In the genomic region with DNA sequence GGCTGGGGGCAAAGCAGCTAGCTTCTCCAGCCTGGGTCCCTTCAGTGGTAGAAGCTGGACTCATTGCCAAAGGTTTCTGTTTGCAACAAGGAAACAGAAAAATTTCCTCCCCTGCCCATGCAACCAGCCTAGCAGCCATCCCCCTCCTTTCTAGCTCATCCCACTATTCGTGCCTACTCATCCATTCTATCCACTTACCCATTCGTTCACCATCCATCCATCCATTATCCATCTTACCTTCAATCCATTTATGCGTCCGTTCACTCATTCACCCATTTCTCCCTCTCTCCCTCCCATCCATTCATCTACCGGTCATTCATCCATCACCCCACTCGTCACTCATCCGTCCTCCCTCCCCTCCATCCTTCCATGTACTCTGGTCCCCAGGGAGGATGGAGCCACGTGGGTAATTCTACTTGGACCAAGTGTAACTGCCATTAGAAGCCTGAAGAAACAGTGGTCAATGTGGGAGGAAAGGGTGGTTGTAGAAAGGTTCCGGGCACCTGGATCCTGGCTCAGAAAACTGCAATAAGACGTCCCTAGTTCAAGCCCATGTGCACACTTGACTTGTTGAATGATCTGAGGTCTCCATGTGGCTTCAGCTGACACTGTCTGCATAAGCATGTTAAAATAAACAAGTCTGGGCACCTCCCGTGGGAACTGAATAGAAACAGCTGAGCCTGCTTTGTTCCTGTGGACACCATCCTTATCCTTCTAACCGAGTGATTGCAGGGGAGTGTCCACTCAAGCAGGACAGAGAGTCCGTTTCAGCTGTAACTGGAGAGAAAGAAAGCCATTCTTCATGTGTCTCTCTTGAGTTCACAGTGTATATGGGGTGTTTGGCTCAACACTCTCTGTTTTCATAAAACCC, we compare ENCODE assay signal across 8 mouse cellular contexts. TPM values are rescaled to one million over a fixed set of nuclear protein-coding genes. Genes with fewer than 3 reads are reported as not detected.
A peak's percentile ranks its signal among the peaks of the same experiment; 100 is the strongest.
DNase-seq lines count a peak whose midpoint lies in the region; ATAC-seq and TF ChIP-seq lines count a peak whose summit lies in the region.

No protein-coding gene starts in this region.

- peak overlapping the region; percentile 86 for H3K4me2 ChIP-seq in hindbrain, postnatal 0 days (ENCODE audit: low read depth, low read length)
- H3K4me2 ChIP-seq in neural tube, embryonic 14.5 days (ENCODE audit: low read depth, low read length), result peak overlapping the region; percentile 81

- no peak for TF ChIP-seq CTCF in hindbrain, postnatal 0 days (IDR thresholded peaks at IDR 0.05; ENCODE audit: low read depth)

- H3K4me1 ChIP-seq in embryonic facial prominence, embryonic 10.5 days, result peaks cover 33% of the 10 kb centered on the region
- peaks cover 7% of the 10 kb centered on the region; the same call in 1 of the 2 replicates for H3K4me1 ChIP-seq in hindbrain, postnatal 0 days (ENCODE audit: insufficient read depth, low read length)
- H3K4me1 ChIP-seq in neural tube, embryonic 14.5 days (ENCODE audit: control insufficient read depth, insufficient read depth, low read length), result peaks cover 5% of the 10 kb centered on the region; the same call in 1 of the 2 replicates

- 21% methylated on average over 13 of the region's 13 CpGs for WGBS in embryonic facial prominence, embryonic 10.5 days
- 7% methylated on average over 13 of the region's 13 CpGs for WGBS in hindbrain, postnatal 0 days
- whole genome bisulfite sequencing in neural tube, embryonic 14.5 days, result 10% methylated on average over 13 of the region's 13 CpGs

- H3K4me3 ChIP-seq in embryonic facial prominence, embryonic 10.5 days, result peak overlapping the region; percentile 81
- peak overlapping the region; percentile 78 for H3K4me3 ChIP-seq in hindbrain, postnatal 0 days (ENCODE audit: low read length)
- H3K4me3 ChIP-seq in neural tube, embryonic 14.5 days (ENCODE audit: low read depth, low read length), result peak overlapping the region; percentile 64

- DNase-seq in kidney, postnatal 10 days, result peak; percentile 15
- no peak for DNase-seq in kidney, postnatal 36 days
- no peak for DNase-seq in embryonic facial prominence, embryonic 10.5 days (ENCODE audit: low spot score)
- DNase-seq in hindbrain, postnatal 0 days (ENCODE audit: low spot score), result peak; percentile 76
- DNase-seq in urinary bladder, adult 2 months (ENCODE audit: low spot score), result no peak
- DNase-seq in right cerebral cortex, postnatal 25 days, result no peak

- H3K9me3 ChIP-seq in embryonic facial prominence, embryonic 10.5 days, result no peaks in the 10 kb centered on the region
- H3K9me3 ChIP-seq in hindbrain, postnatal 0 days (ENCODE audit: low read length), result no peaks in the 10 kb centered on the region
- H3K9me3 ChIP-seq in neural tube, embryonic 14.5 days (ENCODE audit: control insufficient read depth, low read length), result no peaks in the 10 kb centered on the region

- peaks cover 86% of the 10 kb centered on the region for H3K27me3 ChIP-seq in embryonic facial prominence, embryonic 10.5 days (replicated peaks; ENCODE audit: low read depth, poor library complexity, severe bottlenecking)
- no peaks in the 10 kb centered on the region for H3K27me3 ChIP-seq in hindbrain, postnatal 0 days (ENCODE audit: insufficient read depth, low read length)
- peaks cover 5% of the 10 kb centered on the region; the same call in 1 of the 2 replicates for H3K27me3 ChIP-seq in neural tube, embryonic 14.5 days (ENCODE audit: control insufficient read depth, insufficient read depth, low read length)

- peak overlapping the region; percentile 81 for H3K27ac ChIP-seq in embryonic facial prominence, embryonic 10.5 days (replicated peaks)
- peak overlapping the region; percentile 83 for H3K27ac ChIP-seq in hindbrain, postnatal 0 days
- H3K27ac ChIP-seq in neural tube, embryonic 14.5 days (ENCODE audit: low read depth, low read length), result peak overlapping the region; percentile 70

- peak; percentile 61 for ATAC-seq in hindbrain, postnatal 0 days
- peak; percentile 28; the same call in 1 of the 2 replicates for ATAC-seq in neural tube, embryonic 14.5 days (ENCODE audit: low read depth)
- no peak for ATAC-seq in erythroid progenitor cell, adult 5-6 weeks (replicated peaks; ENCODE audit: low FRiP score, poor library complexity, severe bottlenecking)

- H3K9ac ChIP-seq in hindbrain, postnatal 0 days (replicated peaks; ENCODE audit: low read length), result peak overlapping the region; percentile 84
- H3K9ac ChIP-seq in neural tube, embryonic 14.5 days (replicated peaks; ENCODE audit: low read depth, low read length), result peak overlapping the region; percentile 92

- H3K36me3 ChIP-seq in embryonic facial prominence, embryonic 10.5 days (replicated peaks), result no peaks in the 10 kb centered on the region
- no peaks in the 10 kb centered on the region for H3K36me3 ChIP-seq in hindbrain, postnatal 0 days (ENCODE audit: insufficient read depth, low read length)
- H3K36me3 ChIP-seq in neural tube, embryonic 14.5 days (ENCODE audit: control insufficient read depth, insufficient read depth, low read length), result no peaks in the 10 kb centered on the region

RNA-seq across cellular contexts. Expression of a gene that starts 0.6 kb away (rescaled TPM):
- 0.34 and 0.95 TPM in 2 replicates for polyA plus RNA-seq in embryonic facial prominence, embryonic 10.5 days (2016; fragmentation: Nextera tagmentation; extraction: Ambion mirVana)
- total RNA-seq in hindbrain, postnatal 0 days (2014; rRNA removed), result 32.0 and 47.0 TPM in 2 replicates
- 20.8 and 21.2 TPM in 2 replicates for polyA plus RNA-seq in hindbrain, postnatal 0 days (2015; fragmentation: Nextera tagmentation; extraction: Ambion mirVana)
- polyA plus RNA-seq in neural tube, embryonic 14.5 days (2014; fragmentation: Nextera tagmentation; extraction: Ambion mirVana), result 9.2 and 12.6 TPM in 2 replicates
- 0.13 and 0.61 TPM in 2 replicates for polyA plus RNA-seq in urinary bladder, adult 2 months (2012; rRNA removed)
- total RNA-seq in erythroid progenitor cell, adult 5-6 weeks (2015; ENCODE audit: low replicate concordance), result not detected in 2 replicates
- total RNA-seq in erythroid progenitor cell, adult 5-6 weeks (2017; ENCODE audit: low replicate concordance), result not detected in 2 replicates

RNA-seq across cellular contexts. Expression of a gene that starts 10.2 kb away (rescaled TPM):
- 1.3 and 1.8 TPM in 2 replicates for polyA plus RNA-seq in embryonic facial prominence, embryonic 10.5 days (2016; fragmentation: Nextera tagmentation; extraction: Ambion mirVana)
- 5.2 and 7.3 TPM in 2 replicates for total RNA-seq in hindbrain, postnatal 0 days (2014; rRNA removed)
- polyA plus RNA-seq in hindbrain, postnatal 0 days (2015; fragmentation: Nextera tagmentation; extraction: Ambion mirVana), result 5.9 and 6.5 TPM in 2 replicates
- polyA plus RNA-seq in neural tube, embryonic 14.5 days (2014; fragmentation: Nextera tagmentation; extraction: Ambion mirVana), result 6.4 and 8.2 TPM in 2 replicates
- 0.04 and 0.12 TPM in 2 replicates for polyA plus RNA-seq in urinary bladder, adult 2 months (2012; rRNA removed)
- not detected in 2 replicates for total RNA-seq in erythroid progenitor cell, adult 5-6 weeks (2015; ENCODE audit: low replicate concordance)
- total RNA-seq in erythroid progenitor cell, adult 5-6 weeks (2017; ENCODE audit: low replicate concordance), result not detected in 2 replicates

RNA-seq across cellular contexts. Expression of a gene that starts 19.1 kb away (rescaled TPM):
- polyA plus RNA-seq in embryonic facial prominence, embryonic 10.5 days (2016; fragmentation: Nextera tagmentation; extraction: Ambion mirVana), result 0.45 and 0.72 TPM in 2 replicates
- total RNA-seq in hindbrain, postnatal 0 days (2014; rRNA removed), result 2.5 and 5.0 TPM in 2 replicates
- polyA plus RNA-seq in hindbrain, postnatal 0 days (2015; fragmentation: Nextera tagmentation; extraction: Ambion mirVana), result 2.8 TPM in 2 replicates
- 2.9 and 3.4 TPM in 2 replicates for polyA plus RNA-seq in neural tube, embryonic 14.5 days (2014; fragmentation: Nextera tagmentation; extraction: Ambion mirVana)
- polyA plus RNA-seq in urinary bladder, adult 2 months (2012; rRNA removed), result 1.3 and 1.9 TPM in 2 replicates
- total RNA-seq in erythroid progenitor cell, adult 5-6 weeks (2015; ENCODE audit: low replicate concordance), result not detected in 2 replicates
- total RNA-seq in erythroid progenitor cell, adult 5-6 weeks (2017; ENCODE audit: low replicate concordance), result not detected in 2 replicates

RNA-seq across cellular contexts. Expression of a gene that starts 40.9 kb away (rescaled TPM):
- polyA plus RNA-seq in embryonic facial prominence, embryonic 10.5 days (2016; fragmentation: Nextera tagmentation; extraction: Ambion mirVana), result 0.05 TPM in 1 of 2 replicates, not detected in the other
- 0.14 and 0.58 TPM in 2 replicates for total RNA-seq in hindbrain, postnatal 0 days (2014; rRNA removed)
- polyA plus RNA-seq in hindbrain, postnatal 0 days (2015; fragmentation: Nextera tagmentation; extraction: Ambion mirVana), result 0.08 and 0.20 TPM in 2 replicates
- polyA plus RNA-seq in neural tube, embryonic 14.5 days (2014; fragmentation: Nextera tagmentation; extraction: Ambion mirVana), result not detected in 2 replicates
- polyA plus RNA-seq in urinary bladder, adult 2 months (2012; rRNA removed), result 0.34 and 0.63 TPM in 2 replicates
- total RNA-seq in erythroid progenitor cell, adult 5-6 weeks (2015; ENCODE audit: low replicate concordance), result not detected in 2 replicates
- not detected in 2 replicates for total RNA-seq in erythroid progenitor cell, adult 5-6 weeks (2017; ENCODE audit: low replicate concordance)

Comparison
In these comparisons a context has a peak if more than half of its experiments do, and no peak if none do; other contexts are left out.
1. DNase-seq: peak in kidney, postnatal 10 days (single experiment) and hindbrain, postnatal 0 days (single experiment); none in kidney, postnatal 36 days (0 of 2), embryonic facial prominence, embryonic 10.5 days (single experiment), urinary bladder, adult 2 months (single experiment) and right cerebral cortex, postnatal 25 days (single experiment).
2. Peak in every context shown above with its lines, with median percentiles within 50 percentile points of each other: H3K27ac ChIP-seq and H3K4me3 ChIP-seq.